Mouse (Mus musculus): ENCODE measurements around the gene Dgki. TPM values are rescaled to one million over a fixed set of nuclear protein-coding genes. Genes with fewer than 3 reads are reported as not detected.

The Dgki gene
- polyA plus RNA-seq, 1 experiment from 2014 or later: 1.0 TPM

GRCm38 (mm10) chr6:37196870-37197269 is 103.1 kb downstream of the Dgki start:
- WGBS: 88% methylated on average over 5 of the region's 5 CpGs
- Histone ChIP-seq H3K27ac (ENCODE audit: low read length) (no peak overlapping the region), H3K9ac (replicated peaks; ENCODE audit: low read depth, low read length) (no peak overlapping the region), H3K9me3 (ENCODE audit: control insufficient read depth, low read depth, low read length) (no peaks in the 10 kb centered on the region), H3K4me3 (ENCODE audit: low read depth, low read length) (no peak overlapping the region), H3K36me3 (ENCODE audit: control insufficient read depth, insufficient read depth, low read length) (no peaks in the 10 kb centered on the region), H3K4me2 (replicated peaks; ENCODE audit: low read depth, low read length) (no peak overlapping the region), H3K27me3 (ENCODE audit: control insufficient read depth, insufficient read depth, low read length) (no peaks in the 10 kb centered on the region), H3K4me1 (ENCODE audit: control insufficient read depth, insufficient read depth, low read length) (peaks cover 6% of the 10 kb centered on the region; the same call in 1 of the 2 replicates)
- ATAC-seq (ENCODE audit: insufficient number of reproducible peaks, insufficient read depth, low FRiP score, low read depth): no peak

DNA sequence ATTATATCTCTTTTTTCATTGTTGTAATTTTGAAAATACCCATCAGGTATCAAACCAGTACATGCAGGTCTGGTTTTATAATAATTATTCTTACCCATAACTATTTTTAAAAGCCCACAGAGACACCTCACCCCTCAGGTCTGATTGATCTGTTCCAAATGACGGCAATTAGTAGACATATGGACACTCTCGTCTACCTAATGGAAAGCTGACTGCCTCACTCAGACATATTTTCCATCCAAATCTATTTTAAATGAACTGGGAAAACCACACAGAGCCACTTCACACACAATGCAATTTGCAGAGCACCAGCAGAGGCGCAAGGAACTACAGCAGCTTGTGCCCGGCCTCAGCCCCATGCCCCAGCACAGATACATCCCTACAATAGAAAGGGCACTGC is 104.2 kb downstream of the Dgki start:
- Histone ChIP-seq H3K36me3 (ENCODE audit: control insufficient read depth, insufficient read depth, low read length) (no peaks in the 10 kb centered on the region), H3K9me3 (ENCODE audit: control insufficient read depth, low read depth, low read length) (no peaks in the 10 kb centered on the region), H3K27me3 (ENCODE audit: control insufficient read depth, insufficient read depth, low read length) (no peaks in the 10 kb centered on the region), H3K9ac (replicated peaks; ENCODE audit: low read depth, low read length) (no peak overlapping the region), H3K4me1 (ENCODE audit: control insufficient read depth, insufficient read depth, low read length) (peaks cover 6% of the 10 kb centered on the region; the same call in 1 of the 2 replicates), H3K4me2 (replicated peaks; ENCODE audit: low read depth, low read length) (no peak overlapping the region), H3K4me3 (ENCODE audit: low read depth, low read length) (no peak overlapping the region), H3K27ac (ENCODE audit: low read length) (no peak overlapping the region)
- WGBS: 67% methylated on average over 4 of the region's 4 CpGs
- ATAC-seq (ENCODE audit: insufficient number of reproducible peaks, insufficient read depth, low FRiP score, low read depth): no peak

DNA sequence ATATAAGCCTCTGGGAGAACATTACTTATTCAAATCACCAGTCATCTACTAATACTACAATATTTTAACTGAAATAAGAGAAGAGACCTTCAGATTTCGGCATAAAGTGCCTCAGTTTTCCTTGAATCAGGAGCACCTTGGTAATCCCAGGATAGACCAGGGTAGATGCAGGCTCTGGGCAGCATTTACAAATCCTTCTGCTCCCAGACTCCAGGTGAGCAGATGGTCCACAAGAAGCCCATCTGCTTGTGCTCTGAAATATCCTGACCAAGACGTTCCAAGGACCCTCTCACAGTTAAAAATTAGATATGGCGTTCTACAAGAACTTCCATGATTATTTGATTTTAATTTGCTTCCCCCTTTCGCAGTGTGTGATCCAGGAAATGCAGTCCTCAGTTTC is 118.0 kb downstream of the Dgki start:
- 84% methylated on average over 4 of the region's 4 CpGs for WGBS
- H3K27me3 ChIP-seq (ENCODE audit: control insufficient read depth, insufficient read depth, low read length): no peaks in the 10 kb centered on the region
- no peak overlapping the region for H3K27ac ChIP-seq (ENCODE audit: low read length)
- no peaks in the 10 kb centered on the region for H3K4me1 ChIP-seq (ENCODE audit: control insufficient read depth, insufficient read depth, low read length)
- ATAC-seq (ENCODE audit: insufficient number of reproducible peaks, insufficient read depth, low FRiP score, low read depth): no peak
- H3K4me2 ChIP-seq (replicated peaks; ENCODE audit: low read depth, low read length): no peak overlapping the region
- no peaks in the 10 kb centered on the region for H3K36me3 ChIP-seq (ENCODE audit: control insufficient read depth, insufficient read depth, low read length)
- H3K4me3 ChIP-seq (ENCODE audit: low read depth, low read length): no peak overlapping the region
- H3K9ac ChIP-seq (replicated peaks; ENCODE audit: low read depth, low read length): no peak overlapping the region
- no peaks in the 10 kb centered on the region for H3K9me3 ChIP-seq (ENCODE audit: control insufficient read depth, low read depth, low read length)

DNA sequence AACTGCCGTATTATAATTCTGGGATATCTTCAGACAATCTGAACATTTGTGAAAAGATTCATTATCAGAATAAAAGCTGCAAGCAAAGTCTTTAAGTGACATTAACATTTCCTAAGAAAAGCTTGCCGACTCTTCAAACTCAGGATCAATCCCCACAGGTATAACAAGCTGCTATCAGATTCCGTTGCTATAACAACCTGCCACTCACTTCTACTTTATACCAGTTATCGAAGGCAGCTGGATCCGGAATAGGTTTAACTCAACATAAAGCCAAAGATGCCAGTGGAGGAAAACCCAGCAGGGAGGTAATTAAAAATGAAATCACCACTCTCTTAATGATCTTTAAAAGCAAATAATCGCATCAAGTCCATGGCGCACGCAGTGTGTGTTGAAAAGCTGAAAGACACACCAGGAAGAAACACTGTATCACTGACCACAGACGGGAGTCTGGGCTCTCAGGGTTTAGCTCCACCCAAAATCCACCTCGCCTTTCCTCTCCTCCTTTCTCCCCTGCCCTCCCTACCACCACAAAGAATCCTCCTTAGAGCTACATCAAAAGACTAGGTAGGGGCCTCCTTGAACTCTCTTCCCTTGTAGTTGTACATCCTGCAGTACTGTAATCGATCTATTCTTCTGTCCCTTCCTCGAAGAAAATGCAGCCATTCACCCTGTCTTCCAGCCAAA is 128.7 kb downstream of the Dgki start:
- Histone ChIP-seq H3K9me3 (ENCODE audit: control insufficient read depth, low read depth, low read length) (no peaks in the 10 kb centered on the region; the same call in 1 of the 2 replicates), H3K36me3 (ENCODE audit: control insufficient read depth, insufficient read depth, low read length) (no peaks in the 10 kb centered on the region), H3K4me3 (ENCODE audit: low read depth, low read length) (no peak overlapping the region), H3K4me1 (ENCODE audit: control insufficient read depth, insufficient read depth, low read length) (no peaks in the 10 kb centered on the region), H3K27ac (ENCODE audit: low read length) (no peak overlapping the region), H3K4me2 (replicated peaks; ENCODE audit: low read depth, low read length) (no peak overlapping the region), H3K9ac (replicated peaks; ENCODE audit: low read depth, low read length) (no peak overlapping the region), H3K27me3 (ENCODE audit: control insufficient read depth, insufficient read depth, low read length) (no peaks in the 10 kb centered on the region)
- no peak for ATAC-seq (ENCODE audit: insufficient number of reproducible peaks, insufficient read depth, low FRiP score, low read depth)
- 76% methylated on average over 12 of the region's 12 CpGs for WGBS

DNA sequence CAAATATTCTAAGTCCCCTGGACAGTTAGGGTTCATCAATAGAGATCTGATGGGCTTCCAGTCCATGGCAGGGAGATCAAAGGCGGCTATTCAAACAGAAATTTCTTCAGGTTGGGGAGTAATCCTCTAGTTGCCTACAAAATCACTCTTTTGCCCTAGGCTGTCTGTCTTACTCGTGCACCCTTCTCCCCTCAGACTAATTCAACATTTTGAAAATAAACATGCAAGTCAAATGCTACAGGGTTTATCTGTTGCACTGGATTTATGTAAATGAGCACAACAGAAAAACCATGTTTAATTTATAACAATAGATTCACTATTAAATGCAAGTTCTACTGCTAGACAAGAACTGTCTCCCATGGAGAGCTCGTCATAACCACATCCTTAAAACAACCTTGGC is 141.1 kb downstream of the Dgki start:
- H3K4me1 ChIP-seq (ENCODE audit: control insufficient read depth, insufficient read depth, low read length): no peaks in the 10 kb centered on the region
- 52% methylated on average over 3 of the region's 3 CpGs for WGBS
- no peak overlapping the region for H3K4me2 ChIP-seq (replicated peaks; ENCODE audit: low read depth, low read length)

GRCm38 (mm10) chr6:37154051-37154450 is 145.9 kb downstream of the Dgki start:
- H3K27me3 ChIP-seq (ENCODE audit: control insufficient read depth, insufficient read depth, low read length): no peaks in the 10 kb centered on the region
- H3K9me3 ChIP-seq (ENCODE audit: control insufficient read depth, low read depth, low read length): no peaks in the 10 kb centered on the region
- 90% methylated on average over 1 of the region's 1 CpGs for WGBS
- no peak for ATAC-seq (ENCODE audit: insufficient number of reproducible peaks, insufficient read depth, low FRiP score, low read depth)
- no peak overlapping the region for H3K27ac ChIP-seq (ENCODE audit: low read length)
- no peak overlapping the region for H3K9ac ChIP-seq (replicated peaks; ENCODE audit: low read depth, low read length)
- H3K4me3 ChIP-seq (ENCODE audit: low read depth, low read length): no peak overlapping the region
- no peak overlapping the region for H3K4me2 ChIP-seq (replicated peaks; ENCODE audit: low read depth, low read length)
- H3K4me1 ChIP-seq (ENCODE audit: control insufficient read depth, insufficient read depth, low read length): no peaks in the 10 kb centered on the region
- no peaks in the 10 kb centered on the region for H3K36me3 ChIP-seq (ENCODE audit: control insufficient read depth, insufficient read depth, low read length)

More for the DNA sequence above, 141.1 kb downstream of the Dgki start:
- ATAC-seq (ENCODE audit: insufficient number of reproducible peaks, insufficient read depth, low FRiP score, low read depth): no peak
- Histone ChIP-seq H3K9me3 (ENCODE audit: control insufficient read depth, low read depth, low read length) (no peaks in the 10 kb centered on the region), H3K4me3 (ENCODE audit: low read depth, low read length) (no peak overlapping the region), H3K9ac (replicated peaks; ENCODE audit: low read depth, low read length) (no peak overlapping the region), H3K27me3 (ENCODE audit: control insufficient read depth, insufficient read depth, low read length) (no peaks in the 10 kb centered on the region), H3K27ac (ENCODE audit: low read length) (no peak overlapping the region), H3K36me3 (ENCODE audit: control insufficient read depth, insufficient read depth, low read length) (no peaks in the 10 kb centered on the region)

DNA sequence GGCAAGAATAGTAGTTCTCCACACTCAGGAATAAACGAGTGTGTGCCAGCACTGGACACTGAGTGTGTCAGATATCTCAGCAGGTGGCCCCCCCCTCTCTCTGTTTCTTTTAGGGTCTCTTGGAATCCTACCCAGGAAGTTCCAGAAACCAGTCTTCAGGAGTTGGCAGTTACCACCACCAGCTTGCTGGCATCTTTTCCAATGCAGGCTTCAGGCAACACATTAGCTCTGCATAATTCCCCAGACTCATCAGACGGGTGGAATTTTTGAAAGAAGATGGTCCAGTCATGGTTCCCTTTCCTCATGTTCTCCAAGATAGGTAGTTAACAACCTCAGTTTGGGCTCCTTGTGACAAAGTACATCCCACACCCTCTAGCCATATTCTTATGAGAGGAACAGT is 149.5 kb downstream of the Dgki start:
- no peak overlapping the region for H3K9ac ChIP-seq (replicated peaks; ENCODE audit: low read depth, low read length)
- no peak overlapping the region for H3K4me3 ChIP-seq (ENCODE audit: low read depth, low read length)
- H3K36me3 ChIP-seq (ENCODE audit: control insufficient read depth, insufficient read depth, low read length): no peaks in the 10 kb centered on the region
- 79% methylated on average over 2 of the region's 2 CpGs for WGBS
- H3K4me1 ChIP-seq (ENCODE audit: control insufficient read depth, insufficient read depth, low read length): no peaks in the 10 kb centered on the region
- no peak overlapping the region for H3K4me2 ChIP-seq (replicated peaks; ENCODE audit: low read depth, low read length)
- H3K27me3 ChIP-seq (ENCODE audit: control insufficient read depth, insufficient read depth, low read length): no peaks in the 10 kb centered on the region
- ATAC-seq (ENCODE audit: insufficient number of reproducible peaks, insufficient read depth, low FRiP score, low read depth): no peak
- H3K27ac ChIP-seq (ENCODE audit: low read length): no peak overlapping the region
- H3K9me3 ChIP-seq (ENCODE audit: control insufficient read depth, low read depth, low read length): no peaks in the 10 kb centered on the region

DNA sequence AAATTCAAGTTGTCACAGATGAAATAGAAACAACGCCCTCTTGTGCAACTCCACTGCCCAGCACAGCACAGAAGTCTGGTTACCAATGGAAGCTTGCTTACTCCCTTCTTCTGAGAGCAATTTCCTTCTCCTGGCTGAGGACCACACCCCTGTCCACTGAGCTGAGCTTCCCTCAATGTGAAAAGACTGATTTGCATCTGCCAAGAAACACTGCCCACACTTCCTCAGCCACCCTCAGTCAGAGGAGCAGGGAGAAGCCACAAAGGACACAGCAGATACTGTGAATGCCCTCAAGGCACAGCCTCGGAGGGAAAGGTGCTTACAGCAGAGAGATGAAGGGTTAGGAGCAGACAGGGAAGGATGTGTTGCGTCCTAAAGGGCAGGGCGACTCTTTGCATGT is 149.9 kb downstream of the Dgki start:
- Histone ChIP-seq H3K36me3 (ENCODE audit: control insufficient read depth, insufficient read depth, low read length) (no peaks in the 10 kb centered on the region), H3K4me3 (ENCODE audit: low read depth, low read length) (no peak overlapping the region), H3K27me3 (ENCODE audit: control insufficient read depth, insufficient read depth, low read length) (no peaks in the 10 kb centered on the region), H3K9ac (replicated peaks; ENCODE audit: low read depth, low read length) (no peak overlapping the region), H3K4me2 (replicated peaks; ENCODE audit: low read depth, low read length) (no peak overlapping the region), H3K4me1 (ENCODE audit: control insufficient read depth, insufficient read depth, low read length) (no peaks in the 10 kb centered on the region), H3K27ac (ENCODE audit: low read length) (no peak overlapping the region), H3K9me3 (ENCODE audit: control insufficient read depth, low read depth, low read length) (no peaks in the 10 kb centered on the region)
- WGBS: 72% methylated on average over 4 of the region's 4 CpGs
- ATAC-seq (ENCODE audit: insufficient number of reproducible peaks, insufficient read depth, low FRiP score, low read depth): no peak

- no peaks in the 10 kb centered on the region for H3K27me3 ChIP-seq (ENCODE audit: control insufficient read depth, insufficient read depth, low read length)
- no peak overlapping the region for H3K9ac ChIP-seq (replicated peaks; ENCODE audit: low read depth, low read length)
- no peaks in the 10 kb centered on the region for H3K4me1 ChIP-seq (ENCODE audit: control insufficient read depth, insufficient read depth, low read length)
- H3K4me3 ChIP-seq (ENCODE audit: low read depth, low read length): no peak overlapping the region
- no peaks in the 10 kb centered on the region for H3K36me3 ChIP-seq (ENCODE audit: control insufficient read depth, insufficient read depth, low read length)
- 89% methylated on average over 6 of the region's 6 CpGs for WGBS
- no peak overlapping the region for H3K4me2 ChIP-seq (replicated peaks; ENCODE audit: low read depth, low read length)
- ATAC-seq (ENCODE audit: insufficient number of reproducible peaks, insufficient read depth, low FRiP score, low read depth): no peak
- H3K9me3 ChIP-seq (ENCODE audit: control insufficient read depth, low read depth, low read length): no peaks in the 10 kb centered on the region
- no peak overlapping the region for H3K27ac ChIP-seq (ENCODE audit: low read length)
Measured at GRCm38 (mm10) chr6:37149196-37149595, 150.8 kb downstream of the Dgki start.

All from stomach, embryonic 14.5 days (tissue).